Mouse (Mus musculus): ENCODE measurements at regions not wholly inside any gene's neighbourhood (a gene's known extent, or its start where the extent isn't known, plus 50 kb on each side); places are given as distances from the start of the nearest gene placed in this dataset.

GRCm38 (mm10) chr1:78013396-78013795 is 183.5 kb downstream of the Pax3 start:
- no peak for TF ChIP-seq CTCF (IDR thresholded peaks at IDR 0.05; ENCODE audit: borderline replicate concordance, insufficient read depth, low read depth, low read length)
- no peak for TF ChIP-seq POLR2A (IDR thresholded peaks at IDR 0.05; ENCODE audit: borderline replicate concordance, insufficient read depth, low read length)
